Mouse (Mus musculus) cerebellum, adult 2 months (tissue): Measurements from ENCODE around the gene Dnmbp. TPM values are rescaled to one million over a fixed set of nuclear protein-coding genes. Genes with fewer than 3 reads are reported as not detected.

Experiments
- DNase-seq, 2 experiments: peaks; one replicate each; pipeline ENCODE4 v3.0.0; 2021
- H3K27ac ChIP-seq: fragments of 200-500 bp; 2 replicates; pipeline ENCODE4 v1.5.1; 2012; ENCODE audit warnings: low read length, control low read depth, inconsistent platforms; ENCODE audit not compliant: insufficient read depth
- H3K27me3 ChIP-seq: fragments of 200-500 bp; 2 replicates; pipeline ENCODE4 v1.6.1; 2012; ENCODE audit warnings: inconsistent platforms, mild to moderate bottlenecking, low read length, moderate library complexity; ENCODE audit not compliant: control insufficient read depth, insufficient read depth
- H3K4me1 ChIP-seq: fragments of 200-500 bp; 2 replicates; pipeline ENCODE4 v1.6.1; 2011; ENCODE audit warnings: low read length; ENCODE audit not compliant: control insufficient read depth, insufficient read depth
- H3K4me3 ChIP-seq: fragments of 200-500 bp; replicated peaks from 2 replicates; pipeline ENCODE3; 2011; ENCODE audit warnings: mild to moderate bottlenecking, low read depth, low read length, control low read depth; ENCODE audit not compliant: insufficient read depth
- CTCF ChIP-seq: fragments of 200-500 bp; IDR thresholded peaks from 2 replicates; pipeline ENCODE4 v1.5.1; 2011; ENCODE audit warnings: low read depth, mild to moderate bottlenecking, control low read depth, low read length, moderate library complexity, borderline replicate concordance; ENCODE audit not compliant: insufficient read depth
- POLR2A ChIP-seq: fragments of 200-500 bp; IDR thresholded peaks from 2 replicates; pipeline ENCODE4 v1.6.1; 2011; ENCODE audit warnings: low read length, control low read depth, borderline replicate concordance; ENCODE audit not compliant: insufficient read depth
- WGBS: fragments of 180-500 bp; shearing (Covaris S2); methylation state at CpG from one replicate; pipeline ENCODE4 v1.1.7; 2018; 5-methylcytosine and 5-hydroxymethylcytosine counted together
- polyA plus RNA-seq: library from polyadenylated mRNA; depleted of rRNA; stranded (reverse); fragments of >200 nt; gene quantifications from 2 replicates; pipeline ENCODE4 v1.2.3, GENCODE M21; 2012

Dnmbp gene
- polyA plus RNA-seq, 1 experiment = 13.3 TPM

- no peak overlapping the region for H3K4me3 ChIP-seq
- TF ChIP-seq CTCF (no peak), POLR2A (no peak)
- DNase-seq = no peak
- no peaks in the 10 kb centered on the region for H3K27me3 ChIP-seq
- no peak overlapping the region for H3K27ac ChIP-seq
- 83% methylated on average over 5 of the region's 5 CpGs for WGBS
- H3K4me1 ChIP-seq = no peaks in the 10 kb centered on the region
These were observed 52.7 kb downstream of the Dnmbp start for GRCm38 (mm10) chr19:43887242-43887641.

- Histone ChIP-seq H3K27ac (no peak overlapping the region), H3K4me1 (no peaks in the 10 kb centered on the region), H3K4me3 (no peak overlapping the region), H3K27me3 (no peaks in the 10 kb centered on the region)
- DNase-seq = no peak
- TF ChIP-seq POLR2A = no peak
- no peak for TF ChIP-seq CTCF
- WGBS = 88% methylated on average over 12 of the region's 12 CpGs
These were observed 53.5 kb downstream of the Dnmbp start for GRCm38 (mm10) chr19:43886371-43887099.

- WGBS = 80% methylated on average over 13 of the region's 13 CpGs
- Histone ChIP-seq H3K4me3 (no peak overlapping the region), H3K27me3 (no peaks in the 10 kb centered on the region), H3K4me1 (no peaks in the 10 kb centered on the region), H3K27ac (no peak overlapping the region)
- no peak for TF ChIP-seq POLR2A
- no peak for DNase-seq
These were observed 55.1 kb downstream of the Dnmbp start for GRCm38 (mm10) chr19:43884668-43885498.

GRCm38 (mm10) chr19:43882895-43883573, 57.0 kb downstream of the Dnmbp start:
- H3K27me3 ChIP-seq = no peaks in the 10 kb centered on the region
- no peak overlapping the region for H3K27ac ChIP-seq
- 43% methylated on average over 18 of the region's 18 CpGs for WGBS
- no peaks in the 10 kb centered on the region for H3K4me1 ChIP-seq
- no peak overlapping the region for H3K4me3 ChIP-seq
- TF ChIP-seq POLR2A (no peak), CTCF (no peak)
- DNase-seq = no peak

- Histone ChIP-seq H3K4me3 (no peak overlapping the region), H3K4me1 (no peaks in the 10 kb centered on the region), H3K27ac (no peak overlapping the region), H3K27me3 (no peaks in the 10 kb centered on the region)
- peak in 1 of 2 experiments; percentile 24 for DNase-seq
- TF ChIP-seq CTCF = 0 out of 2 replicates have a peak, but pooled peaks have one; percentile 14
- no peak for TF ChIP-seq POLR2A
- WGBS = 89% methylated on average over 7 of the region's 7 CpGs
These were observed 58.4 kb downstream of the Dnmbp start for GRCm38 (mm10) chr19:43881615-43882014.

GRCm38 (mm10) chr19:43880420-43880819, 59.6 kb downstream of the Dnmbp start:
- no peaks in the 10 kb centered on the region for H3K27me3 ChIP-seq
- no peaks in the 10 kb centered on the region for H3K4me1 ChIP-seq
- no peak for DNase-seq
- TF ChIP-seq POLR2A (no peak), CTCF (no peak)
- no peak overlapping the region for H3K27ac ChIP-seq
- H3K4me3 ChIP-seq = no peak overlapping the region
- WGBS = 42% methylated on average over 3 of the region's 3 CpGs

GRCm38 (mm10) chr19:43879401-43880212, 60.4 kb downstream of the Dnmbp start:
- H3K27ac ChIP-seq = no peak overlapping the region
- peak overlapping the region; percentile 69 for H3K4me3 ChIP-seq
- TF ChIP-seq CTCF (no peak), POLR2A (no peak)
- no peaks in the 10 kb centered on the region for H3K27me3 ChIP-seq
- 1% methylated on average over 41 of the region's 41 CpGs for WGBS
- peak; percentile 71 to 73 for DNase-seq
- no peaks in the 10 kb centered on the region for H3K4me1 ChIP-seq
